Mouse (Mus musculus) embryonic facial prominence, embryonic 15.5 days (tissue): Measurements from ENCODE around the gene Tmcc3. TPM values are rescaled to one million over a fixed set of nuclear protein-coding genes. Genes with fewer than 3 reads are reported as not detected.
A peak's percentile ranks its signal among the peaks of the same experiment; 100 is the strongest.

Experiments
- ATAC-seq: fragments of 200-750 bp; cut with Nextera tagmentation; 2 replicates; pipeline ENCODE4 v1.8.0; 2017; ENCODE audit warnings: low read depth, moderate TSS enrichment; ENCODE audit not compliant: insufficient number of reproducible peaks, low FRiP score, low TSS enrichment
- H3K27ac ChIP-seq: fragments of 300-500 bp; sonication (generic); replicated peaks from 2 replicates; pipeline ENCODE4 v1.5.1; 2015; ENCODE audit warnings: mild to moderate bottlenecking, inconsistent platforms
- H3K27me3 ChIP-seq: fragments of 300-500 bp; sonication (generic); 2 replicates; pipeline ENCODE4 v1.6.1; 2015; ENCODE audit warnings: inconsistent platforms
- H3K36me3 ChIP-seq: fragments of 300-500 bp; sonication (generic); 2 replicates; pipeline ENCODE4 v1.6.1; 2015; ENCODE audit warnings: mild to moderate bottlenecking, inconsistent platforms
- H3K4me1 ChIP-seq: fragments of 300-500 bp; sonication (generic); 2 replicates; pipeline ENCODE4 v1.6.1; 2015; ENCODE audit warnings: inconsistent platforms
- H3K4me2 ChIP-seq: fragments of 300-500 bp; sonication (generic); replicated peaks from 2 replicates; pipeline ENCODE4 v1.6.1; 2015; ENCODE audit warnings: mild to moderate bottlenecking, inconsistent platforms
- H3K4me3 ChIP-seq: fragments of 300-500 bp; sonication (generic); replicated peaks from 2 replicates; pipeline ENCODE4 v1.5.1; 2015; ENCODE audit warnings: mild to moderate bottlenecking, inconsistent platforms
- H3K9ac ChIP-seq: fragments of 300-500 bp; sonication (generic); 2 replicates; pipeline ENCODE4 v1.6.1; 2015; ENCODE audit warnings: inconsistent platforms
- H3K9me3 ChIP-seq: fragments of 300-500 bp; sonication (generic); replicated peaks from 2 replicates; pipeline ENCODE4 v1.6.1; 2016; ENCODE audit warnings: inconsistent platforms
- WGBS: fragments of 180-500 bp; shearing (Covaris S2); methylation state at CpG from one replicate; pipeline ENCODE4 v1.1.7; 2015; 5-methylcytosine and 5-hydroxymethylcytosine counted together
- polyA plus RNA-seq: library from polyadenylated mRNA; unstranded; fragments of >200 nt; fragmentation: Nextera tagmentation; extraction: Ambion mirVana; gene quantifications from 2 replicates; pipeline ENCODE4 v1.2.1, GENCODE M21; 2015

Tmcc3 gene
- polyA plus RNA-seq, 1 experiment from 2014 or later: 14.2 TPM

DNA sequence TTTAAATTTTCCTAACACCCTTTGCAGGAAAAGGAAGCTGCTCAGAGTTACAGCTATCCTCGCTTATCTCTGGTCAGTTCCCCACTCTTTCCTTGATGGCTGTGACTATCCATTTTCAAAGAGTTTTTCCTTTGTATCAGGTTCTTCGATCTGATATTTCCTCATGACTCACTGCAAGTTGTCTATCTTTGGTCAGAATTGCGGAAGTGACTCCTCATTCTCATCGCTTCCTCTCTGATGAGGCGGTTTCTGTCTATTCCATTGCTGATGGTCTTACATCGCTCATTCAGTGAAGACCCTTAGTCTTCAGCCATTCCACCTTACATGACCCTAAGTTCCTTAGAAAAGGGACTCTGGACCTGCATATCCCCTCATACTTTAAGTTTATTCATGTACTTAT lies 289.3 kb downstream of the Tmcc3 start:
- H3K9ac ChIP-seq: no peak overlapping the region
- no peaks in the 10 kb centered on the region for H3K27me3 ChIP-seq

DNA sequence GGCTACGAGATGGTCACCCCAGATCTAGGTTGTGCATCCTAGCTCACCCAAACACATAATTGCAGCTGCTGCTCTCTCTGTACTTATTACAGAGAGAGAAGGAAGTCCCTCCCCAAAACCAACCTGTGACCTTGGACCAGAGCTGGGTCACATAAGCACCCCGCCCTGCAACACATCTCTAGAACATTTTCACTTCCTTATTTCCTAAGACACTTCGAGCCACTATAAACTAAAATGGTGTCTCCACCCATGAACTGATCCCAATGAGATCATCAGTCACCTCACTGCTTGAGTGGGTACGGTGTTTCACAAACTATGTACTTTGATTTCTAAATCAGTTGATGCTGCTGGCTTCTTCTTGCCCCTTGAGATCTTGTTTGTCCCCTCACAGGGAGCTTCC lies 293.7 kb downstream of the Tmcc3 start:
- no peak for ATAC-seq
- no peaks in the 10 kb centered on the region for H3K9me3 ChIP-seq
- H3K36me3 ChIP-seq: no peaks in the 10 kb centered on the region
- H3K4me1 ChIP-seq: no peaks in the 10 kb centered on the region
- no peaks in the 10 kb centered on the region for H3K27me3 ChIP-seq
- no peak overlapping the region for H3K27ac ChIP-seq
- 79% methylated on average over 4 of the region's 4 CpGs for WGBS
- no peak overlapping the region for H3K9ac ChIP-seq
- no peak overlapping the region for H3K4me2 ChIP-seq
- no peak overlapping the region for H3K4me3 ChIP-seq

More for the DNA sequence above, 289.3 kb downstream of the Tmcc3 start:
- Histone ChIP-seq H3K9me3 (no peaks in the 10 kb centered on the region), H3K36me3 (no peaks in the 10 kb centered on the region), H3K4me2 (no peak overlapping the region), H3K4me1 (no peaks in the 10 kb centered on the region), H3K27ac (no peak overlapping the region), H3K4me3 (no peak overlapping the region)
- WGBS: 89% methylated on average over 6 of the region's 6 CpGs
- ATAC-seq: no peak

DNA sequence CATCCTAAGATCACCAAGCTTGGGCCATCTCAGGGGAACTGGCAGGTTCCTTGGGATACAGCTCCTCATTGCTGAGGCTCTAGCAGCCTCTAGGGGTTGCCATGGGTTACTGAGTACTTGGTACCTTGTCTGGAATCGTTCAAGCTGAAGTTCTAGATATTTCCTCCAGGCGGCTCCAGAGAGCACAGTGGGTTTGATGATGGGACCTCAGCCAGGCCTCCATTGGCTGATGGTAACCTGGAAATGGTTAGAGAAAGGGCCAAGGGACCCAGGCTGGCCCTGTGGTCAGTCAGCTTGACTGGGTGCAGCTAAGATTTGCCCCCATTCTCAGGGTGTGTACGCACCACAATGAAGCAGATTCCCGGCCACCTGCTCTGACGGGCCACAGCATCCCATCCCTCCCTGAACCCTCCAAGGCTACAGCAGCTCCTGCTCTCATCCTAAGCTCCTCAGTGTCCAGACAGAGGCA lies 297.6 kb downstream of the Tmcc3 start:
- H3K27ac ChIP-seq: no peak overlapping the region
- no peaks in the 10 kb centered on the region for H3K9me3 ChIP-seq
- no peak overlapping the region for H3K4me2 ChIP-seq
- no peaks in the 10 kb centered on the region for H3K36me3 ChIP-seq
- no peaks in the 10 kb centered on the region for H3K27me3 ChIP-seq
- H3K4me1 ChIP-seq: no peaks in the 10 kb centered on the region
- H3K9ac ChIP-seq: no peak overlapping the region
- WGBS: 54% methylated on average over 5 of the region's 5 CpGs
- no peak for ATAC-seq
- no peak overlapping the region for H3K4me3 ChIP-seq

GRCm38 (mm10) chr10:94611228-94611968 lies 299.6 kb downstream of the Tmcc3 start:
- 63% methylated on average over 13 of the region's 13 CpGs for WGBS
- H3K4me2 ChIP-seq: no peak overlapping the region

GRCm38 (mm10) chr10:94611969-94612440 lies 300.3 kb downstream of the Tmcc3 start:
- Histone ChIP-seq H3K27ac (no peak overlapping the region), H3K36me3 (no peaks in the 10 kb centered on the region), H3K4me1 (no peaks in the 10 kb centered on the region), H3K4me3 (no peak overlapping the region), H3K9ac (no peak overlapping the region), H3K27me3 (no peaks in the 10 kb centered on the region), H3K4me2 (no peak overlapping the region), H3K9me3 (no peaks in the 10 kb centered on the region)
- no peak for ATAC-seq
- 81% methylated on average over 4 of the region's 4 CpGs for WGBS

More at GRCm38 (mm10) chr10:94611228-94611968, 299.6 kb downstream of the Tmcc3 start:
- no peak overlapping the region for H3K9ac ChIP-seq
- no peak overlapping the region for H3K4me3 ChIP-seq
- no peaks in the 10 kb centered on the region for H3K9me3 ChIP-seq
- H3K27me3 ChIP-seq: no peaks in the 10 kb centered on the region
- no peaks in the 10 kb centered on the region for H3K36me3 ChIP-seq
- ATAC-seq: no peak
- H3K4me1 ChIP-seq: no peaks in the 10 kb centered on the region
- no peak overlapping the region for H3K27ac ChIP-seq

- H3K36me3 ChIP-seq: no peaks in the 10 kb centered on the region
- no peak overlapping the region for H3K9ac ChIP-seq
- H3K4me3 ChIP-seq: no peak overlapping the region
- 89% methylated on average over 5 of the region's 5 CpGs for WGBS
- H3K27ac ChIP-seq: no peak overlapping the region
- no peak for ATAC-seq
- 0 out of 2 replicates have a peak, but pooled peaks cover 7% of the 10 kb centered on the region for H3K27me3 ChIP-seq
- H3K4me2 ChIP-seq: no peak overlapping the region
- no peaks in the 10 kb centered on the region for H3K9me3 ChIP-seq
- peaks cover 20% of the 10 kb centered on the region for H3K4me1 ChIP-seq
Measured at GRCm38 (mm10) chr10:94619586-94619985, 307.8 kb downstream of the Tmcc3 start.

GRCm38 (mm10) chr10:94620561-94620960 lies 308.8 kb downstream of the Tmcc3 start:
- Histone ChIP-seq H3K9ac (no peak overlapping the region), H3K4me2 (no peak overlapping the region), H3K36me3 (no peaks in the 10 kb centered on the region), H3K27me3 (0 out of 2 replicates have a peak, but pooled peaks cover 7% of the 10 kb centered on the region), H3K4me1 (peaks cover 20% of the 10 kb centered on the region), H3K27ac (no peak overlapping the region), H3K4me3 (no peak overlapping the region), H3K9me3 (no peaks in the 10 kb centered on the region)
- ATAC-seq: no peak
- WGBS: 59% methylated on average over 6 of the region's 6 CpGs

DNA sequence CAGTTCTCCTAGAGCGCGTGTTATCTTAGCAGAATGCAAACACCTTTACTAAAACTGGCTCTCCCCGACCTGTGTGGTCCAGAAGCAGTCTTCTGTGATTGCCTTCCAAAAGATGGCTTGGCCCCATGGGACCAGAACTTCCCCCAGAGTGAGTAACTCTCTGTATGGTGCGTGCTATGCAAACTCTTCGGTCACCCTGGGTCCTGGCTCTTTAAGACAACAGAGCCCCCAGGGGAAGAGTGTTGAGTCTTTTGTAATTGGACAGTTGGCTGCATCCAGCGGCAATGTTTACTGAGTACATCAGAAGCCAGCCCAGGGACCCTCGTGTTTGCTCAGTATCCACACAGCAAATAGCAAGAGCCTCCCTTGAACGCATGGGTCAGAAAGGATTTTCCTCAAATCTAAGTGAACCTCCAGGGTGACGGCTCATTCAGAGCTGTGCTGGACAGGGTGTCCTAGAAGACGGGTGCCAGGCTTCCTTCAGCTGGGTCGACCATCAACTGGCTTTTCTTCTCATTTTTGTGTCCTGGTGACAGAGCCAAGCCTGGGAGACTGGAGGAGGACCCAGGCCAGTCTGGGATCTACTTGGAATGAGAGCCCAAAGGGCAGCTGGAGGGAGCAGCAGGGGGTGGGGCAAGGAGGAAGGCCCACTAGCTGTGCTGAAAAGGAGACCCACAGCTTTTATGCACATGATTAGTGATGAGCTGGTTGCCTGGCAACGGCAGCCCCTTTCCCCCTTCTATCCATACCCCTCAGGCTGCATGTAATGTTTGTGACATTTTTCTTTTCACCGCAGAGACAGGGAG lies 309.9 kb downstream of the Tmcc3 start:
- Histone ChIP-seq H3K36me3 (no peaks in the 10 kb centered on the region), H3K9ac (no peak overlapping the region), H3K9me3 (no peaks in the 10 kb centered on the region), H3K27ac (no peak overlapping the region), H3K4me3 (no peak overlapping the region), H3K4me1 (peaks cover 20% of the 10 kb centered on the region), H3K4me2 (no peak overlapping the region; the same call in 1 of the 2 replicates), H3K27me3 (0 out of 2 replicates have a peak, but pooled peaks cover 7% of the 10 kb centered on the region)
- WGBS: 12% methylated on average over 13 of the region's 13 CpGs
- ATAC-seq: 0 out of 2 replicates have a peak, but pooled peaks have one; percentile 24

GRCm38 (mm10) chr10:94622281-94622680 lies 310.5 kb downstream of the Tmcc3 start:
- 27% methylated on average over 5 of the region's 5 CpGs for WGBS
- Histone ChIP-seq H3K4me3 (no peak overlapping the region), H3K4me2 (no peak overlapping the region), H3K9ac (no peak overlapping the region), H3K36me3 (no peaks in the 10 kb centered on the region), H3K27me3 (0 out of 2 replicates have a peak, but pooled peaks cover 7% of the 10 kb centered on the region), H3K4me1 (peaks cover 20% of the 10 kb centered on the region), H3K27ac (no peak overlapping the region), H3K9me3 (no peaks in the 10 kb centered on the region)
- ATAC-seq: no peak

DNA sequence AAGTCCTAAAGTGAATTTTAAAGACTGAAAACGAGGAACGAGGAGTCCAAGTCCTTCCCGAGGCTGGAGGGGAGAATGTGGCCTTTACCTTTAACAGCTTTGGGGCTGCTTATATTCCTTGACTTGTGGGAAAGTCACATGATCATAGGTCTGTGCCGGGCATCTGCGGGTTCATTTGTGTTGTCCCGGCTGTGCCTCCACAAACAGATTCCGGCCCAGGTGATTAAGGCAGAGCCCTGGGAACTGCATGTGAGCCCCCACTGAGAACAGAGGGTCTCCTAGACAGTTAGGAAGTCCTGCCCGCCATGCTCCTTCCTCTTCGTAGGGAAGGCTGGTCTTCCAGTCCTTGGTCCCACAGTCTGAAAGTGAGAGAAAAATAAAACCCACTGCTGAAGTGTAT lies 311.1 kb downstream of the Tmcc3 start:
- no peak overlapping the region for H3K4me3 ChIP-seq
- ATAC-seq: no peak
- no peak overlapping the region for H3K27ac ChIP-seq
- H3K9ac ChIP-seq: no peak overlapping the region
- peaks cover 20% of the 10 kb centered on the region for H3K4me1 ChIP-seq
- H3K4me2 ChIP-seq: no peak overlapping the region
- H3K9me3 ChIP-seq: no peaks in the 10 kb centered on the region
- 36% methylated on average over 9 of the region's 9 CpGs for WGBS
- H3K36me3 ChIP-seq: no peaks in the 10 kb centered on the region
- H3K27me3 ChIP-seq: 0 out of 2 replicates have a peak, but pooled peaks cover 7% of the 10 kb centered on the region

- 0 out of 2 replicates have a peak, but pooled peaks have one; percentile 21 for ATAC-seq
- Histone ChIP-seq H3K4me1 (peaks cover 20% of the 10 kb centered on the region), H3K27ac (no peak overlapping the region), H3K36me3 (no peaks in the 10 kb centered on the region), H3K27me3 (0 out of 2 replicates have a peak, but pooled peaks cover 7% of the 10 kb centered on the region), H3K9ac (no peak overlapping the region), H3K4me3 (no peak overlapping the region), H3K9me3 (no peaks in the 10 kb centered on the region), H3K4me2 (peak overlapping the region; percentile 19; the same call in 1 of the 2 replicates)
- 11% methylated on average over 10 of the region's 10 CpGs for WGBS
Measured at GRCm38 (mm10) chr10:94623617-94624016, 311.9 kb downstream of the Tmcc3 start.
